Mouse (Mus musculus) erythroblast, embryonic 14.5 days (primary cell): Measurements from ENCODE around the gene Znrf3. TPM values are rescaled to one million over a fixed set of nuclear protein-coding genes. Genes with fewer than 3 reads are reported as not detected.

ENCODE experiments used
- H3K27me3 ChIP-seq: 2 replicates; pipeline ENCODE4 v1.6.1; 2012; ENCODE audit warnings: inconsistent platforms; ENCODE audit not compliant: control insufficient read depth
- H3K36me3 ChIP-seq: 2 replicates; pipeline ENCODE4 v1.6.1; 2012; ENCODE audit warnings: mild to moderate bottlenecking, inconsistent platforms; ENCODE audit not compliant: control insufficient read depth
- H3K4me1 ChIP-seq: 2 replicates; pipeline ENCODE4 v1.6.1; 2012; ENCODE audit warnings: inconsistent platforms; ENCODE audit not compliant: control insufficient read depth
- H3K4me3 ChIP-seq: replicated peaks from 2 replicates; pipeline ENCODE3; 2012; ENCODE audit warnings: moderate library complexity, mild to moderate bottlenecking, inconsistent platforms
- H3K9me3 ChIP-seq: 2 replicates; pipeline ENCODE4 v1.6.1; 2012; ENCODE audit warnings: low read length, inconsistent platforms, mixed read lengths; ENCODE audit not compliant: control insufficient read depth
- GATA1 ChIP-seq: IDR thresholded peaks from 2 replicates; pipeline ENCODE4 v1.6.1; 2012; ENCODE audit warnings: low read length, inconsistent platforms, mixed read lengths
- TAL1 ChIP-seq: IDR thresholded peaks from 3 replicates; pipeline ENCODE4 v1.6.1; 2012; ENCODE audit warnings: low read length, inconsistent platforms, mixed read lengths
- polyA plus RNA-seq: library from polyadenylated mRNA; stranded (reverse); fragments of >175 nt; gene quantifications from 2 replicates; pipeline ENCODE4 v1.2.3, GENCODE M21; 2012

The Znrf3 gene
- polyA plus RNA-seq, 1 experiment: 0.10 TPM

GRCm38 (mm10) chr11:5336269-5336668 is 108.4 kb downstream of the Znrf3 start:
- no peaks in the 10 kb centered on the region for H3K27me3 ChIP-seq
- no peak for TF ChIP-seq GATA1
- no peak for TF ChIP-seq TAL1
- H3K4me3 ChIP-seq: no peak overlapping the region
- no peaks in the 10 kb centered on the region for H3K4me1 ChIP-seq
- H3K36me3 ChIP-seq: peaks cover 4% of the 10 kb centered on the region
- no peaks in the 10 kb centered on the region for H3K9me3 ChIP-seq

- Histone ChIP-seq H3K4me3 (no peak overlapping the region), H3K9me3 (no peaks in the 10 kb centered on the region), H3K4me1 (no peaks in the 10 kb centered on the region), H3K36me3 (peaks cover 5% of the 10 kb centered on the region), H3K27me3 (no peaks in the 10 kb centered on the region)
- TF ChIP-seq TAL1 (no peak), GATA1 (no peak)
These were observed 113.8 kb downstream of the Znrf3 start for GRCm38 (mm10) chr11:5330851-5331250.

GRCm38 (mm10) chr11:5327693-5328092 is 117.0 kb downstream of the Znrf3 start:
- Histone ChIP-seq H3K4me3 (no peak overlapping the region), H3K4me1 (no peaks in the 10 kb centered on the region), H3K27me3 (no peaks in the 10 kb centered on the region), H3K9me3 (no peaks in the 10 kb centered on the region), H3K36me3 (peaks cover 5% of the 10 kb centered on the region)
- TF ChIP-seq TAL1 (no peak), GATA1 (no peak)

GRCm38 (mm10) chr11:5326252-5326651 is 118.4 kb downstream of the Znrf3 start:
- H3K36me3 ChIP-seq: peaks cover 2% of the 10 kb centered on the region; the same call in 1 of the 2 replicates
- no peaks in the 10 kb centered on the region for H3K4me1 ChIP-seq
- H3K4me3 ChIP-seq: no peak overlapping the region
- TF ChIP-seq TAL1 (no peak), GATA1 (no peak)
- H3K9me3 ChIP-seq: no peaks in the 10 kb centered on the region
- H3K27me3 ChIP-seq: no peaks in the 10 kb centered on the region

- H3K9me3 ChIP-seq: no peaks in the 10 kb centered on the region
- H3K27me3 ChIP-seq: no peaks in the 10 kb centered on the region
- H3K4me3 ChIP-seq: no peak overlapping the region
- H3K4me1 ChIP-seq: no peaks in the 10 kb centered on the region
- H3K36me3 ChIP-seq: peaks cover 2% of the 10 kb centered on the region; the same call in 1 of the 2 replicates
- TF ChIP-seq TAL1 (no peak), GATA1 (no peak)
These were observed 119.4 kb downstream of the Znrf3 start for GRCm38 (mm10) chr11:5325217-5325616.

- no peaks in the 10 kb centered on the region for H3K9me3 ChIP-seq
- no peak for TF ChIP-seq TAL1
- no peak for TF ChIP-seq GATA1
- H3K36me3 ChIP-seq: peaks cover 2% of the 10 kb centered on the region; the same call in 1 of the 2 replicates
- no peak overlapping the region for H3K4me3 ChIP-seq
- H3K27me3 ChIP-seq: no peaks in the 10 kb centered on the region
- H3K4me1 ChIP-seq: no peaks in the 10 kb centered on the region
These were observed 120.4 kb downstream of the Znrf3 start for GRCm38 (mm10) chr11:5324296-5324695.

- no peaks in the 10 kb centered on the region for H3K9me3 ChIP-seq
- no peaks in the 10 kb centered on the region for H3K4me1 ChIP-seq
- no peaks in the 10 kb centered on the region for H3K27me3 ChIP-seq
- no peak overlapping the region for H3K4me3 ChIP-seq
- H3K36me3 ChIP-seq: no peaks in the 10 kb centered on the region
- TF ChIP-seq GATA1 (no peak), TAL1 (no peak)
These were observed 123.0 kb downstream of the Znrf3 start for GRCm38 (mm10) chr11:5321687-5322086.

GRCm38 (mm10) chr11:5318976-5319375 is 125.7 kb downstream of the Znrf3 start:
- H3K27me3 ChIP-seq: no peaks in the 10 kb centered on the region
- H3K4me3 ChIP-seq: no peak overlapping the region
- TF ChIP-seq TAL1: no peak
- TF ChIP-seq GATA1: no peak
- H3K4me1 ChIP-seq: no peaks in the 10 kb centered on the region
- H3K36me3 ChIP-seq: no peaks in the 10 kb centered on the region
- no peaks in the 10 kb centered on the region for H3K9me3 ChIP-seq

GRCm38 (mm10) chr11:5318035-5318775 is 126.4 kb downstream of the Znrf3 start:
- no peaks in the 10 kb centered on the region for H3K4me1 ChIP-seq
- no peak overlapping the region for H3K4me3 ChIP-seq
- no peaks in the 10 kb centered on the region for H3K27me3 ChIP-seq
- H3K9me3 ChIP-seq: no peaks in the 10 kb centered on the region
- TF ChIP-seq GATA1 (no peak), TAL1 (no peak)
- H3K36me3 ChIP-seq: no peaks in the 10 kb centered on the region

GRCm38 (mm10) chr11:5314796-5315195 is 129.9 kb downstream of the Znrf3 start:
- Histone ChIP-seq H3K4me1 (no peaks in the 10 kb centered on the region), H3K27me3 (no peaks in the 10 kb centered on the region), H3K36me3 (no peaks in the 10 kb centered on the region), H3K4me3 (no peak overlapping the region), H3K9me3 (no peaks in the 10 kb centered on the region)
- TF ChIP-seq GATA1: no peak
- no peak for TF ChIP-seq TAL1
